11 mouse cellular contexts compared by ENCODE assay signal in the genomic region with DNA sequence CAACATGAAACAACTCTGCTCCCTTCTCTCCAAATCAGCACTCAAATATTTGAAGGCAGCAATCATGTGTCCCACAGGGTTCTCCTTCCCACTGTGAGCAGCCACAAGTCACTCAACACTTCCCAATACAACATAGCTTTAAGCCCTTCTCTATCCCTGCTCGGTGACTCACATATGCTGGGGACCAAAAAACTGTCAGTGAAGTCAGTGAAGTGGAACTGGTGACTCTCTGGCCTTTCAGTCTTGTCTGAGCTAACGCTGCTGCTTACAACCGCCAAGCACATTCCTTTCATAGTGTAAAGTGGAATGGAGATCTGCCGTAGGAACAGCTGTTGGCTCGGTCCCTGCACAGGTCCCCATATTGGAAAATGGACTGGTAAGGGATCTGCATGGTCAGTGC.
DNase-seq lines count a peak whose midpoint lies in the region; ATAC-seq lines count a peak whose summit lies in the region.
"Had no signal": no experiment of that assay in that cellular context is flagged by ENCODE, and none has a peak within 500 bp of the region (broad histone marks: within the 10 kb centered on the region; RNA-seq: fewer than 3 reads in every experiment).

No protein-coding gene starts in this region.

- WGBS in hindbrain, embryonic 10.5 days = 27% methylated on average over 5 of the region's 5 CpGs
- WGBS in hindbrain, embryonic 16.5 days = 35% methylated on average over 5 of the region's 5 CpGs
- WGBS in heart, embryonic 14.5 days = 13% methylated on average over 5 of the region's 5 CpGs

- H3K27ac ChIP-seq in hindbrain, embryonic 10.5 days = peak overlapping the region; percentile 66
- H3K27ac ChIP-seq in hindbrain, embryonic 16.5 days (ENCODE audit: low read depth, low read length) = no peak overlapping the region
- H3K27ac ChIP-seq in heart, embryonic 14.5 days (replicated peaks in 1 of 2; ENCODE audit: control insufficient read depth in 1 of 2, insufficient read depth in 1 of 2, low read depth in 2 of 2, low read length in 2 of 2) = peak overlapping the region; percentile 90 to 91
- H3K27ac ChIP-seq: embryonic facial prominence, embryonic 12.5 days; hindbrain, postnatal 0 days had no signal

- no peak overlapping the region for H3K9ac ChIP-seq in hindbrain, embryonic 16.5 days (ENCODE audit: low read depth, low read length)
- H3K9ac ChIP-seq in heart, embryonic 14.5 days (ENCODE audit: low read length) = 0 out of 2 replicates have a peak overlapping the region, but pooled peaks have one; percentile 9
- H3K9ac ChIP-seq: embryonic facial prominence, embryonic 12.5 days had no signal

- no peak for ATAC-seq in hindbrain, embryonic 16.5 days
- ATAC-seq in heart, embryonic 14.5 days (ENCODE audit: insufficient number of reproducible peaks, insufficient read depth, low FRiP score, low read depth) = peak; percentile 81
- ATAC-seq: hindbrain, postnatal 0 days had no signal

- H3K4me2 ChIP-seq in hindbrain, embryonic 16.5 days (ENCODE audit: low read length) = no peak overlapping the region
- H3K4me2 ChIP-seq in heart, embryonic 14.5 days (ENCODE audit: low read length) = peak overlapping the region; percentile 30
- H3K4me2 ChIP-seq: embryonic facial prominence, embryonic 12.5 days had no signal

- no peaks in the 10 kb centered on the region for H3K9me3 ChIP-seq in hindbrain, embryonic 10.5 days
- H3K9me3 ChIP-seq in hindbrain, embryonic 16.5 days (ENCODE audit: control insufficient read depth, low read length) = no peaks in the 10 kb centered on the region
- no peaks in the 10 kb centered on the region for H3K9me3 ChIP-seq in heart, embryonic 14.5 days (ENCODE audit: control insufficient read depth, low read length)
- H3K9me3 ChIP-seq: embryonic facial prominence, embryonic 12.5 days had no signal

- H3K4me1 ChIP-seq in hindbrain, embryonic 10.5 days (replicated peaks) = peaks cover 46% of the 10 kb centered on the region
- H3K4me1 ChIP-seq in hindbrain, embryonic 16.5 days (ENCODE audit: control insufficient read depth, insufficient read depth, low read depth, low read length) = peaks cover 25% of the 10 kb centered on the region
- peaks cover 35 to 55% of the 10 kb centered on the region in 2 experiments for H3K4me1 ChIP-seq in heart, embryonic 14.5 days (ENCODE audit: control insufficient read depth in 2 of 2, insufficient read depth in 2 of 2, low read length in 2 of 2)

- peaks cover 13% of the 10 kb centered on the region for H3K36me3 ChIP-seq in hindbrain, embryonic 10.5 days
- no peaks in the 10 kb centered on the region for H3K36me3 ChIP-seq in hindbrain, embryonic 16.5 days (ENCODE audit: control insufficient read depth, insufficient read depth, low read length)
- H3K36me3 ChIP-seq in heart, embryonic 14.5 days (ENCODE audit: control insufficient read depth, insufficient read depth, low read length) = no peaks in the 10 kb centered on the region

- no peaks in the 10 kb centered on the region for H3K27me3 ChIP-seq in hindbrain, embryonic 10.5 days (ENCODE audit: insufficient read depth, poor library complexity, severe bottlenecking)
- H3K27me3 ChIP-seq in hindbrain, embryonic 16.5 days (replicated peaks; ENCODE audit: control insufficient read depth, insufficient read depth, low read length) = no peaks in the 10 kb centered on the region
- no peaks in the 10 kb centered on the region for H3K27me3 ChIP-seq in heart, embryonic 14.5 days (ENCODE audit: control insufficient read depth, insufficient read depth, low read length)
- H3K27me3 ChIP-seq: embryonic facial prominence, embryonic 12.5 days had no signal

- peak; percentile 12 for DNase-seq in hindbrain, embryonic 10.5 days (ENCODE audit: low spot score)
- DNase-seq in Muller cell, postnatal 12 days (ENCODE audit: inconsistent ontology term) = peak; percentile 90
- DNase-seq in lung, postnatal 25 days (ENCODE audit: low spot score) = peak; percentile 53
- DNase-seq in gastrocnemius, postnatal 25 days = no peak
- no peak for DNase-seq in spleen, postnatal 14 days (ENCODE audit: low spot score in 2 of 2)
- no peak for DNase-seq in kidney, adult 18-20 months
- DNase-seq: left cerebral cortex, postnatal 4 days had no signal

- no peak overlapping the region for H3K4me3 ChIP-seq in hindbrain, embryonic 10.5 days
- H3K4me3 ChIP-seq in hindbrain, embryonic 16.5 days (ENCODE audit: low read length) = no peak overlapping the region
- no peak overlapping the region for H3K4me3 ChIP-seq in heart, embryonic 14.5 days (ENCODE audit: control insufficient read depth in 1 of 2, insufficient read depth in 1 of 2, low read depth in 1 of 2, low read length in 2 of 2)
- H3K4me3 ChIP-seq: embryonic facial prominence, embryonic 12.5 days had no signal

Comparison
In these comparisons a context has a peak if more than half of its experiments do, and no peak if none do; other contexts are left out.
1. DNase-seq: peak in hindbrain, embryonic 10.5 days (single experiment), Muller cell, postnatal 12 days (single experiment) and lung, postnatal 25 days (single experiment); none in gastrocnemius, postnatal 25 days (single experiment), spleen, postnatal 14 days (0 of 2) and kidney, adult 18-20 months (single experiment).